Mouse (Mus musculus) embryonic fibroblast, embryonic 13.5 days (primary cell): ENCODE results near the gene Ric3.

ENCODE experiments used
- CTCF ChIP-seq: IDR thresholded peaks from 2 replicates; pipeline ENCODE4 v1.5.1; 2011; ENCODE audit warnings: mild to moderate bottlenecking, control low read depth, low read length, moderate library complexity, borderline replicate concordance; ENCODE audit not compliant: insufficient read depth
- POLR2A ChIP-seq: IDR thresholded peaks from 2 replicates; pipeline ENCODE4 v1.6.1; 2011; ENCODE audit warnings: low read depth, mild to moderate bottlenecking, control low read depth, low read length, moderate library complexity

- TF ChIP-seq POLR2A, result no peak
- TF ChIP-seq CTCF, result no peak
These were observed 37.3 kb downstream of the Ric3 start for GRCm38 (mm10) chr7:109045876-109046275.
